Mouse (Mus musculus) heart, postnatal 0 days (tissue): ENCODE measurements at regions not wholly inside any gene's neighbourhood (a gene's known extent, or its start where the extent isn't known, plus 50 kb on each side); places are given as distances from the start of the nearest gene placed in this dataset.

Experiments
- ATAC-seq: fragments of 200-750 bp; cut with Nextera tagmentation; 2 replicates; pipeline ENCODE4 v1.8.0; 2017; ENCODE audit warnings: low read depth, moderate number of reproducible peaks, moderate library complexity; ENCODE audit not compliant: insufficient read depth
- DNase-seq: peaks from one replicate; pipeline ENCODE4 v3.0.0-alpha.2; 2016; ENCODE audit warnings: low spot score
- H3K27ac ChIP-seq: fragments of 300-500 bp; sonication (generic); 2 replicates; pipeline ENCODE4 v1.5.1; 2014; ENCODE audit warnings: low read depth, mild to moderate bottlenecking
- H3K27me3 ChIP-seq: fragments of 300-500 bp; sonication (generic); 2 replicates; pipeline ENCODE4 v1.6.1; 2014; ENCODE audit warnings: low read length, mixed read lengths; ENCODE audit not compliant: control insufficient read depth, insufficient read depth
- H3K36me3 ChIP-seq: fragments of 300-500 bp; sonication (generic); replicated peaks from 2 replicates; pipeline ENCODE4 v1.6.1; 2014; ENCODE audit warnings: low read length, mixed read lengths; ENCODE audit not compliant: control insufficient read depth, insufficient read depth
- H3K4me1 ChIP-seq: fragments of 300-500 bp; sonication (generic); 2 replicates; pipeline ENCODE4 v1.6.1; 2014; ENCODE audit warnings: antibody characterized with exemption; ENCODE audit not compliant: control insufficient read depth, insufficient read depth
- H3K4me2 ChIP-seq: fragments of 300-500 bp; sonication (generic); 2 replicates; pipeline ENCODE4 v1.6.1; 2014; ENCODE audit warnings: low read depth, mild to moderate bottlenecking, low read length, moderate library complexity
- H3K4me3 ChIP-seq: fragments of 300-500 bp; sonication (generic); 2 replicates; pipeline ENCODE4 v1.5.1; 2014; ENCODE audit warnings: low read depth, low read length
- H3K9ac ChIP-seq: fragments of 300-500 bp; sonication (generic); replicated peaks from 2 replicates; pipeline ENCODE4 v1.6.1; 2014; ENCODE audit warnings: low read depth, low read length, mixed read lengths
- H3K9me3 ChIP-seq: fragments of 300-500 bp; sonication (generic); replicated peaks from 2 replicates; pipeline ENCODE4 v1.6.1; 2016; ENCODE audit warnings: low read length; ENCODE audit not compliant: control insufficient read depth
- CTCF ChIP-seq: IDR thresholded peaks from 2 replicates; pipeline ENCODE4 v1.5.1; 2016; ENCODE audit warnings: antibody characterized with exemption, control low read depth, low read depth
- EP300 ChIP-seq: IDR thresholded peaks from 2 replicates; pipeline ENCODE4 v1.6.1; 2016; ENCODE audit warnings: antibody characterized with exemption, low read depth
- WGBS: fragments of 180-500 bp; shearing (Covaris S2); extraction: QIAGEN DNeasy Blood & Tissue Kit; methylation state at CpG from one replicate; pipeline ENCODE4 v1.1.7; 2014; 5-methylcytosine and 5-hydroxymethylcytosine counted together

- Histone ChIP-seq H3K27me3 (no peaks in the 10 kb centered on the region), H3K36me3 (no peaks in the 10 kb centered on the region), H3K4me1 (no peaks in the 10 kb centered on the region), H3K4me3 (no peak overlapping the region), H3K27ac (no peak overlapping the region), H3K9ac (no peak overlapping the region), H3K9me3 (no peaks in the 10 kb centered on the region), H3K4me2 (no peak overlapping the region)
- no peak for DNase-seq
- TF ChIP-seq EP300 = no peak
- TF ChIP-seq CTCF = no peak
- ATAC-seq = no peak
- WGBS = 74% methylated on average over 2 of the region's 2 CpGs
Observed at GRCm38 (mm10) chr17:82925751-82926150, 289.3 kb upstream of the Pkdcc start.

GRCm38 (mm10) chr17:82927681-82928080 lies 287.4 kb upstream of the Pkdcc start:
- H3K9ac ChIP-seq = no peak overlapping the region
- no peaks in the 10 kb centered on the region for H3K9me3 ChIP-seq
- H3K4me3 ChIP-seq = no peak overlapping the region
- no peaks in the 10 kb centered on the region for H3K36me3 ChIP-seq
- H3K27ac ChIP-seq = no peak overlapping the region
- DNase-seq (no peak), ATAC-seq (no peak)
- no peaks in the 10 kb centered on the region for H3K4me1 ChIP-seq
- 76% methylated on average over 3 of the region's 3 CpGs for WGBS
- TF ChIP-seq CTCF (no peak), EP300 (no peak)
- H3K27me3 ChIP-seq = no peaks in the 10 kb centered on the region
- H3K4me2 ChIP-seq = no peak overlapping the region

- H3K4me2 ChIP-seq = no peak overlapping the region
- no peak overlapping the region for H3K4me3 ChIP-seq
- no peaks in the 10 kb centered on the region for H3K36me3 ChIP-seq
- no peak overlapping the region for H3K9ac ChIP-seq
- H3K4me1 ChIP-seq = no peaks in the 10 kb centered on the region
- no peak for TF ChIP-seq CTCF
- TF ChIP-seq EP300 = no peak
- H3K9me3 ChIP-seq = no peaks in the 10 kb centered on the region
- 59% methylated on average over 3 of the region's 3 CpGs for WGBS
- no peak overlapping the region for H3K27ac ChIP-seq
- no peak for ATAC-seq
- no peak for DNase-seq
- no peaks in the 10 kb centered on the region for H3K27me3 ChIP-seq
Observed at GRCm38 (mm10) chr17:82929511-82929910, 285.6 kb upstream of the Pkdcc start.

- H3K4me3 ChIP-seq = no peak overlapping the region
- H3K27me3 ChIP-seq = no peaks in the 10 kb centered on the region
- ATAC-seq (no peak), DNase-seq (no peak)
- H3K4me1 ChIP-seq = no peaks in the 10 kb centered on the region
- no peak overlapping the region for H3K27ac ChIP-seq
- H3K9ac ChIP-seq = no peak overlapping the region
- H3K4me2 ChIP-seq = no peak overlapping the region
- TF ChIP-seq CTCF (no peak), EP300 (no peak)
- no peaks in the 10 kb centered on the region for H3K9me3 ChIP-seq
- 47% methylated on average over 1 of the region's 1 CpGs for WGBS
- H3K36me3 ChIP-seq = no peaks in the 10 kb centered on the region
Observed at GRCm38 (mm10) chr17:82930738-82931137, 284.4 kb upstream of the Pkdcc start.

- WGBS = 74% methylated on average over 4 of the region's 4 CpGs
Observed at GRCm38 (mm10) chr17:82931476-82931875, 283.6 kb upstream of the Pkdcc start.

GRCm38 (mm10) chr17:82936836-82937235 lies 278.3 kb upstream of the Pkdcc start:
- Histone ChIP-seq H3K4me2 (no peak overlapping the region), H3K36me3 (no peaks in the 10 kb centered on the region), H3K4me3 (no peak overlapping the region), H3K27ac (no peak overlapping the region), H3K9me3 (no peaks in the 10 kb centered on the region), H3K4me1 (no peaks in the 10 kb centered on the region), H3K9ac (no peak overlapping the region), H3K27me3 (0 out of 2 replicates have a peak, but pooled peaks cover 2% of the 10 kb centered on the region)
- DNase-seq (no peak), ATAC-seq (no peak)
- TF ChIP-seq CTCF (no peak), EP300 (no peak)
- WGBS = 25% methylated on average over 3 of the region's 3 CpGs

More at GRCm38 (mm10) chr17:82931476-82931875, 283.6 kb upstream of the Pkdcc start:
- Histone ChIP-seq H3K27me3 (no peaks in the 10 kb centered on the region), H3K4me3 (no peak overlapping the region), H3K27ac (no peak overlapping the region), H3K4me1 (no peaks in the 10 kb centered on the region), H3K9me3 (no peaks in the 10 kb centered on the region), H3K36me3 (no peaks in the 10 kb centered on the region), H3K9ac (no peak overlapping the region), H3K4me2 (no peak overlapping the region)
- TF ChIP-seq EP300 (no peak), CTCF (no peak)
- DNase-seq (no peak), ATAC-seq (no peak)
